Mouse (Mus musculus) heart, embryonic 16.5 days (tissue): ENCODE results near the gene Gm20441. TPM values are rescaled to one million over a fixed set of nuclear protein-coding genes. Genes with fewer than 3 reads are reported as not detected.
"Not testable (repeated sequence)": the region's sequence is repeated elsewhere in the genome, so short reads cannot be mapped to it uniquely, and the experiment has no call there.

Experiments
- ATAC-seq: fragments of 200-750 bp; cut with Nextera tagmentation; replicated peaks from 2 replicates; pipeline ENCODE4 v1.8.0; 2017; ENCODE audit warnings: moderate number of reproducible peaks; ENCODE audit not compliant: insufficient read depth, low FRiP score; ENCODE audit errors: extremely low read depth
- H3K27ac ChIP-seq: fragments of 300-500 bp; sonication (generic); 2 replicates; pipeline ENCODE4 v1.5.1; 2014; ENCODE audit warnings: mild to moderate bottlenecking, low read length, control low read depth, moderate library complexity
- H3K27me3 ChIP-seq: fragments of 300-500 bp; sonication (generic); 2 replicates; pipeline ENCODE4 v1.6.1; 2014; ENCODE audit warnings: low read length, mixed read lengths; ENCODE audit not compliant: control insufficient read depth, insufficient read depth
- H3K36me3 ChIP-seq: fragments of 300-500 bp; sonication (generic); 2 replicates; pipeline ENCODE4 v1.6.1; 2014; ENCODE audit not compliant: control insufficient read depth, insufficient read depth
- H3K4me1 ChIP-seq: fragments of 300-500 bp; sonication (generic); 2 replicates; pipeline ENCODE4 v1.6.1; 2014; ENCODE audit warnings: low read length, mixed read lengths; ENCODE audit not compliant: control insufficient read depth, insufficient read depth
- H3K4me2 ChIP-seq: fragments of 300-500 bp; sonication (generic); 2 replicates; pipeline ENCODE4 v1.6.1; 2014; ENCODE audit warnings: low read depth, mild to moderate bottlenecking, control low read depth, low read length
- H3K4me3 ChIP-seq: fragments of 300-500 bp; sonication (generic); 2 replicates; pipeline ENCODE4 v1.5.1; 2014; ENCODE audit warnings: mild to moderate bottlenecking, control low read depth, low read length
- H3K9ac ChIP-seq: fragments of 300-500 bp; sonication (generic); 2 replicates; pipeline ENCODE4 v1.6.1; 2014; ENCODE audit warnings: low read length, control low read depth
- H3K9me3 ChIP-seq: fragments of 300-500 bp; sonication (generic); replicated peaks from 2 replicates; pipeline ENCODE4 v1.6.1; 2016; ENCODE audit warnings: low read length; ENCODE audit not compliant: control insufficient read depth
- WGBS: fragments of 180-500 bp; shearing (Covaris S2); extraction: QIAGEN DNeasy Blood & Tissue Kit; methylation state at CpG from one replicate; pipeline ENCODE4 v1.1.7; 2014; 5-methylcytosine and 5-hydroxymethylcytosine counted together
- polyA plus RNA-seq: library from polyadenylated mRNA; unstranded; fragments of >200 nt; fragmentation: Nextera tagmentation; extraction: Ambion mirVana; gene quantifications from 2 replicates; pipeline ENCODE4 v1.2.1, GENCODE M21; 2015

Gene Gm20441
- polyA plus RNA-seq, 1 experiment from 2014 or later = not detected

GRCm38 (mm10) chr10:75772795-75773664, 7.7 kb downstream of the Gm20441 start, which contains the start of gene Ddt:
Ddt (minus strand) TSS chr10:75773414.
- peak; percentile 93 for ATAC-seq
- H3K4me2 ChIP-seq = peak within 1 kb of the TSS; percentile 99
- H3K4me3 ChIP-seq = peak within 1 kb of the TSS; percentile 84
- no peaks in the 10 kb centered on the region for H3K9me3 ChIP-seq
- H3K27ac ChIP-seq = peak within 1 kb of the TSS; percentile 37; the same call in 1 of the 2 replicates
- H3K36me3 ChIP-seq = no peaks in the 10 kb centered on the region
- peak within 1 kb of the TSS; percentile 82 for H3K9ac ChIP-seq
- no peaks in the 10 kb centered on the region for H3K27me3 ChIP-seq
- WGBS = under 1% methylated on average over 47 of the region's 47 CpGs
- H3K4me1 ChIP-seq = peaks cover 5% of the 10 kb centered on the region; the same call in 1 of the 2 replicates

GRCm38 (mm10) chr10:75767756-75768155, 13.0 kb downstream of the Gm20441 start:
- ATAC-seq, H3K9ac ChIP-seq, H3K27ac ChIP-seq, H3K4me3 ChIP-seq, H3K4me1 ChIP-seq, H3K4me2 ChIP-seq, H3K9me3 ChIP-seq, H3K27me3 ChIP-seq, H3K36me3 ChIP-seq: not testable (repeated sequence)
- 25% methylated on average over 5 of the region's 5 CpGs for WGBS

- H3K9ac ChIP-seq = no peak overlapping the region
- H3K4me1 ChIP-seq = peaks cover 2% of the 10 kb centered on the region; the same call in 1 of the 2 replicates
- H3K36me3 ChIP-seq = no peaks in the 10 kb centered on the region
- no peak for ATAC-seq
- no peak overlapping the region for H3K4me2 ChIP-seq
- 82% methylated on average over 6 of the region's 6 CpGs for WGBS
- H3K4me3 ChIP-seq = no peak overlapping the region
- no peak overlapping the region for H3K27ac ChIP-seq
- 0 out of 2 replicates have a peak, but pooled peaks cover 3% of the 10 kb centered on the region for H3K27me3 ChIP-seq
- no peaks in the 10 kb centered on the region for H3K9me3 ChIP-seq
Observed at GRCm38 (mm10) chr10:75766856-75767255, 13.9 kb downstream of the Gm20441 start.

GRCm38 (mm10) chr10:75764519-75765473, 16.0 kb downstream of the Gm20441 start:
- Histone ChIP-seq H3K4me3 (peak overlapping the region; percentile 84), H3K9ac (peak overlapping the region; percentile 79), H3K4me1 (peaks cover 2% of the 10 kb centered on the region; the same call in 1 of the 2 replicates), H3K27ac (peak overlapping the region; percentile 41), H3K36me3 (peaks cover 5% of the 10 kb centered on the region; the same call in 1 of the 2 replicates), H3K27me3 (0 out of 2 replicates have a peak, but pooled peaks cover 3% of the 10 kb centered on the region), H3K4me2 (peak overlapping the region; percentile 72), H3K9me3 (no peaks in the 10 kb centered on the region)
- ATAC-seq = peak; percentile 14; the same call in 1 of the 2 replicates
- under 1% methylated on average over 27 of the region's 27 CpGs for WGBS

GRCm38 (mm10) chr10:75763682-75764518, 16.9 kb downstream of the Gm20441 start, which contains the start of gene Cabin1:
Cabin1 (minus strand) TSS chr10:75764341.
- H3K4me2 ChIP-seq = peak within 1 kb of the TSS; percentile 93
- WGBS = under 1% methylated on average over 61 of the region's 61 CpGs
- H3K9ac ChIP-seq = peak within 1 kb of the TSS; percentile 79
- H3K36me3 ChIP-seq = peaks cover 5% of the 10 kb centered on the region; the same call in 1 of the 2 replicates
- H3K4me1 ChIP-seq = peaks cover 2% of the 10 kb centered on the region; the same call in 1 of the 2 replicates
- H3K4me3 ChIP-seq = peak within 1 kb of the TSS; percentile 84
- H3K9me3 ChIP-seq = no peaks in the 10 kb centered on the region
- 0 out of 2 replicates have a peak, but pooled peaks cover 3% of the 10 kb centered on the region for H3K27me3 ChIP-seq
- peak; percentile 98 for ATAC-seq
- peak within 1 kb of the TSS; percentile 58 for H3K27ac ChIP-seq

- Histone ChIP-seq H3K4me3 (no peak overlapping the region), H3K36me3 (peaks cover 9% of the 10 kb centered on the region), H3K4me2 (no peak overlapping the region), H3K9ac (no peak overlapping the region), H3K9me3 (no peaks in the 10 kb centered on the region; the same call in 1 of the 2 replicates), H3K27ac (no peak overlapping the region), H3K4me1 (peaks cover 2% of the 10 kb centered on the region; the same call in 1 of the 2 replicates), H3K27me3 (0 out of 2 replicates have a peak, but pooled peaks cover 3% of the 10 kb centered on the region)
- ATAC-seq = no peak
- 76% methylated on average over 3 of the region's 3 CpGs for whole genome bisulfite sequencing
Observed at GRCm38 (mm10) chr10:75762413-75762812, 18.3 kb downstream of the Gm20441 start.

GRCm38 (mm10) chr10:75760311-75760710, 20.4 kb downstream of the Gm20441 start:
- no peaks in the 10 kb centered on the region for H3K27me3 ChIP-seq
- peaks cover 10% of the 10 kb centered on the region for H3K36me3 ChIP-seq
- H3K9me3 ChIP-seq = no peaks in the 10 kb centered on the region; the same call in 1 of the 2 replicates
- H3K27ac ChIP-seq = no peak overlapping the region
- no peak overlapping the region for H3K4me3 ChIP-seq
- H3K4me2 ChIP-seq = no peak overlapping the region
- peaks cover 2% of the 10 kb centered on the region; the same call in 1 of the 2 replicates for H3K4me1 ChIP-seq
- WGBS = 95% methylated on average over 3 of the region's 3 CpGs
- no peak overlapping the region for H3K9ac ChIP-seq
- ATAC-seq = no peak

- Histone ChIP-seq H3K27ac (no peak overlapping the region), H3K4me2 (no peak overlapping the region), H3K9ac (no peak overlapping the region), H3K36me3 (peaks cover 40% of the 10 kb centered on the region), H3K4me1 (no peaks in the 10 kb centered on the region), H3K4me3 (no peak overlapping the region), H3K9me3 (no peaks in the 10 kb centered on the region; the same call in 1 of the 2 replicates), H3K27me3 (no peaks in the 10 kb centered on the region)
- 89% methylated on average over 11 of the region's 11 CpGs for WGBS
- ATAC-seq = no peak
Observed at GRCm38 (mm10) chr10:75756719-75757118, 24.0 kb downstream of the Gm20441 start.
